Mouse (Mus musculus): ENCODE measurements around the gene Shc3.

Gene Shc3

DNA sequence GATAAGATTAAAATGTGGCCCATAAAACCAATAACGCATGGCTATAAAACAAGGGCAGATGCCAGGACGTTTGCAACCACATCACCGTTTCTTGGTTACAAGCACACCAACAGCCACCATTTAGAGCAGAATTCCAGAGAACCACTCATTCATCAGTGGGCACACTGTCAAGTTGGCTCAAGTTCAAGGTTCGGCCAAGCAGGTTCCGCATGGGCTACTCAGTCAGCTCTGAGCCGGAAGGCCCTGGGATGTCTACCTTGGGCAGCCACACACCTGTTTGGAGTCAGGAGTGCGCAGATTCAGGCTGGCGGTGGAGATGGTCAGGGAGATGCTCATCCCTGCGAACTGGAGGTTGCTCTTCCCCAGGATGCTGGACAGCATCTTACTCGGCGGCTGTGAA, 89.4 kb downstream of the Shc3 start:
- no peak for DNase-seq

DNA sequence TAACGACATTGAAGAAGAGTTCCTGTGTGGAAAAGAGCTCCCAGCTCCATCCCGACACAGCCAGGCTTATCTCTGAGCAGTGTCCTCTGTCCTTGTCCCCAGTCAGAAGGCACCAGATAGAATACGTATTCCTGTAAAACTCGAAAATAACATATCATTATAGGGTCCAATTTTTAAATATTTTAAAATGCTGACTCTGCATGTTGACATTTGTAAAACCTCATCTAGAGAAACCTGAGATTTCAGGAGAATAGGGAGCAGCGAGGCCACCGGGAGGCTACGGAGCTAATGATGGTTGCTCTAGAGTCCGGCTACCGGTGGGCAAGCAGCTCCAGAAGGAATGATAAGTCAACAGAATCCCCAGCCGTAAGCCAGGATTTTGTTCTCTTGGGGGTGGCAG, 92.2 kb downstream of the Shc3 start:
- no peak for DNase-seq

DNA sequence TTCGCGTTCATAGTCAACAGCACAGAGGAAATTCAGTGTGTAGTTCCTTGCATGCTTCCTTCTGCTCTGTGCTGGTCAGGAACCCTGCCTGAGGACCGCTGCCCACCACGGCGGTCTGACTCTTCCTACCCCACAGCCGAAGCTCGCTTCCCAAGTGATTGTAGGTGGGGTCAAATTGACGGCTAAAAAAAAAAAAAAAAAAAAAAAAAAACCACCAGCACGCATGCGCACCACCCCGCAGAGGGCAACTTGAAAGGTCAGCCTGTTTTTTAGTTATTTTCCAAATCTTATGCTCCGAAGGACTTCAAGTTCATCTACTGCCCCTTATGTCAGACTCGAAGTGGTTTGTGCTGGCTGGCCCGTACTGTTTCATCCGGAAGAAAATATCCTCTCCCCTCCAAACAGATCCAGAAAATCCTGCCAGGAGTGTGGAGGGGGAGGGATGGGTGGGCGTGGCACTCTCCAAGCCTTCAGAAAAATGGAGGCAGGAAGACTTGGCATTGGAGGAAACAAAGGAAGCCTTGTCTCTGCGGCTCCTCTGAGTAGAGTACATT, 100.4 kb downstream of the Shc3 start:
- no peak for DNase-seq

DNA sequence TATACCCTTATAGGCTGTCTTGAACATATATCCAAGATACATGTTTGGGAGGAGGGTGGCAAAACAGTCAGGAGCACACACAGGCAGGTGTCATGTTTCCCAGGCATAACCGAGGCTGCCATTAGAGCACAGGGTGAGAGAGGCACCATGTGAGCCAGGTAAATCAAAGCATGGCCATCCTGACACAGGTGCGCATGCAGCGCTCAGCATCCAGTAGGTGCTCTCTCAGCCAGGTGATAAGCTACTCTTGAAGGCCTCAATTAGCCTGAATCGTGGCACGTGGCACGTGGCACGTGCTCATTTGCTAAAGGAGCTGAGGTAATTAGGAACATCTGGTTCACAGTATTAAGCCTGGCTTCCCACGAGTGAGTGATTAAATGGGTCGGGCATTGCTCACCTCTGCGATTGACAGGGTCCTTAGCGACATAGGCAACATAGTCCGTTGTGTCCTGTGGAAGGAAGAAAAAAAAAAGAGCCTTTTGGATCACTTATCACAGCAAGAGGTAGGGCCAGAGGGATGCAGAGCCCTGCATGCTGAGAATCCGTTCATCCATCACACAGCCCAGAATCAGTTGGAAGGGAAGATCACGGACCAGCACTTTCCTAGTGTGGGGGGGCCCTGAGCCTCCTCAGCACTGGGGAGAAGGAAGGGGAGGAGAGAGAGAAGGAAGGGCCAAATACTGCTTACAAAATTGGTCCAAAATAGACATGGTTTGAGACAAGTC, 102.9 kb downstream of the Shc3 start:
- DNase-seq = no peak

DNA sequence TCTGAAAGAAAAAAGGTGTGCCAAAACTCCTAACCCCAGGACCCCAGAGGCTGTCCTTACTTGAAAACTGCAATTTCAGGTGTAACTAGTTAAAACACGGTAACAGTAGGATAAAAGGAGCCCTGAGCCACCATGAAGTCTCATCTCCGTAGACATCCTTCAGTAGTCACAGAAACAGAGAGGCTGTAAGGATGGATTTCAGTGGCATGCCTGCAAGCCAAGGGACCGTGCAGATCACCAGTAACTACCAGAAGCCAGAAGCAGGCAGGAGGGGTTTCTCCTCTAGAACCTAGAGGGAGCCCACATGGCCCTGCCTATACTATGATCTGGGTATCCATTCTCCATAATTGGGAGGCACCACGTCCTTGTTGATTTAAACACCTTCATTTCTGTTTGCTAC, 104.9 kb downstream of the Shc3 start:
- no peak for DNase-seq

DNA sequence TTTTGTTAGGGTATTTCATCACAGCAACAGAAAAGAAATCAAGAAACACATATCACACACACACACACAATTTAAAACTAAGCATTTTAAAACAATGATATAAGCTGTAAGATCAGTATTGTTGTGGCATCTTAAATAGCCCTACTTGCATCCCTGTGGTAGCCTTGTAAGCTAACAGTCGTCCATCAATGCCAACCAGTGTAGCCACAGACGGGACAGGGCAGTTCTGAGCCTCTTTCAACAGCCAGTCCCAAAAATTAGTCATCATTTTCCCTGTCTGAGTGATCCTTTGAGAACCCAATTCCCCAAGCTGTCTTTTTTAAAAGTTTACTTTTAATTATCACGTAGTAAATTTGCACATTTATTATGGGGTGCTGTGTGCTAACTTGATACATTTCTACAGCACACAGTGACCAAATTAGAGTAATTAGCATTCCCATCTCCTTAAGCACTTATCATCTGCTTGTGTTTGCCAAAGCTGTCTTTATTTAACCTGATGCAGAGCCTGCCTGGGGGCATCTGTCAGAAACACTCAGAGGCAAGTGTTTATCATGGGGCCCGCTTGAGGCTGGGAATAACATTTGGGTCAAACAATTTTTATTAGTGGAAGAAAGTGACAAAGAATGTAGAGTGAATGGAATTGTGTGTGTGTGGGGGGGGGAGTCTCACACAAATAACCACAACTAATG, 112.9 kb downstream of the Shc3 start:
- DNase-seq = no peak

DNA sequence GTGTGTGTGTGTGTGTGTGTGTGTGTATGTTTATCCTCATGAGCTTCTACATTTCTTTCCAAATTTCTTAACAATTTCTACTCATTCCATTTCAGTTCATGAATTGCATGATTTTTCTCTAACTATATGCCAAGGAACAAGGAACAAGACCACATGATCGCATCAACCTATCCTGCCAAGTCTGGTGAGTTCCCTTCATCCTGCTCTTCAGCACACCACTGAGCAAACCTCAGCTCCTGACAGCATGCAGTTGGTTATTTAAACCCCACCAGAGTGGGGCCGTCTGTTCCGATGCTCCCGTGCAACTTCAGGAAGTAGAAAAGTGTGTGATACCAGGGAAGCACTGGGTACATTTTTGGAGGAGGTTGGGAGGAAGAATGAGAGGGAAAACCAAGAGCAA, 122.7 kb downstream of the Shc3 start:
- no peak for DNase-seq

DNA sequence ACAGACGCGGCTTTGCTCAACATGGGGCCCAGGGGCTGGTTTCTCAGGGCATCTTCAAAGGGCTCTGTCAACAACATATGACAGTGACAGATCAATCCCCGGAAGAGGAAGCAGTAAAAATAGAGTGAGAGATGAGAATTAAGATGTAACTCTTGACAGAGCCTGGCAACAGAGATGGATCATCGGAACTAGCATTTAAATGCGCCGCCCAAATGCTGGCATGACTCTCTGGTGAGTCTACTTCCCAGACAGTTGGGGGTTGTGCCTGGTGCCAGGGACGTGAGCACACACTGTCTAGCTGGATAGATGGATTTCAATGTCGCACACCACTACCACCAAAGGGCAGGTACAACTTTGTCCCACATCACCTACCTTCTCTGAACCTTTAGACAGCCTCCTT, 126.3 kb downstream of the Shc3 start:
- DNase-seq = no peak

DNA sequence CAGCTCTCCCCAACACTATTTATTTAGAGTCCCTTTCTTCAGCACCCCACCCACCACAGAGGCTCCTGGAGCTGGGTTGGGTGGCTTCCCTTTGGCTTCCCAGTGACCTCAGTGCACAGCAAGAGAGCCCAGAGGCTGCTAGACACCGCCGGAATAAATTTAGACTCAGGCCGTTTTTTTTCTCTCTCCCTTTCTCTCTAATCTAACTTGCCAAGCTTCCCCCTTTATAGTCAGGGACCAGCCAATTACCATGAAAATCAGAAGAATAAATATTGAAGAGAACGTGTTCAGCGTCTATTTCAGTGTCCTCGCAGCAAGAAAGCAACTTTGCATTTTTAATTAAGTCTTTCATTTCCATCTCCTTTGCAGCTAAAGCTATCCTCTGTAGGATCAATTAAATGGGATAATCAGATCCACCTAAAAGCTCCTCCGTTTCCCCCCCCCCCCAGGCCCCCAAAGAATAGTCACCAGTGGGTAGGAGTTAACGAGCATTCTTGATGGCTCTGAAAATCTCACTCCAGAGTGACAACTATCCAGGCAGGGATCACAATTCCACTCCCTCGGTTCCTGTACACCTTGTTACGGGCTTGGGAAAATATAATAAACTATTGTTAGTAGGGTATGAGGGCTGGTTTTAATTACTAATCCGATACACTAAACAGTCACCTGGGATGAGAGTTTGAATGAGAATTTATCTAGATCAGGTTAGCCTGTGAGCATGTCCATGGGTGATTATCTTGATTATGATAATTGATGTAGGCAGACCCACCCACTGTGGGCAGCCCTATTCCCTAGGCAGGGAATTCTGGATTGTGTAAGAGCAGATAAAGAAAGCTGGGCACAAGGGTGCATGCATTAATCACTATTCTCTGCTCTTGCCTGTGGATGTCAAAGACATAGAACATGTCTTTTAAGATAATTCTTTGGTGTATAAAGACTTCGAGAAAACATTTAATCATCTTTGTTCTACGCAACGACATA, 131.8 kb downstream of the Shc3 start:
- DNase-seq = no peak

DNA sequence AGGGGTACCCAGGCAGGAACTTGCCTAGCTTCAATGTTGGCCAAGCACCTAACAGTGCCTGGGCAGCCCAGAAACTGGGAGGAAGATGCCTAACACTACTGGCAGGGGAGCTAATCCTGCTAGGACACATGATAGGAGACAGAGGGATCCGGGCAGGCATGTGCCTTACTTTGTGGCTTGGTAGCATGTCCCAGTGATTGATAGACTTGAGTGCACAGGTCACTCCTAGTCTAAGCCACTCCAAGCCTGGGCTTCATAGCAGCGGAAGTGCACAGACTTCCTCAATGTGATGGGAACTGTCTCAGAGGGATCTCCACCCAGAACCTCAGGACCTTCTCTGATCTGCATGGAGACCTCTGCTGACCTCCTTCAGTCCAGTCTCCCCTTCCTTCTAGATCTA, 134.1 kb downstream of the Shc3 start:
- DNase-seq = no peak

DNA sequence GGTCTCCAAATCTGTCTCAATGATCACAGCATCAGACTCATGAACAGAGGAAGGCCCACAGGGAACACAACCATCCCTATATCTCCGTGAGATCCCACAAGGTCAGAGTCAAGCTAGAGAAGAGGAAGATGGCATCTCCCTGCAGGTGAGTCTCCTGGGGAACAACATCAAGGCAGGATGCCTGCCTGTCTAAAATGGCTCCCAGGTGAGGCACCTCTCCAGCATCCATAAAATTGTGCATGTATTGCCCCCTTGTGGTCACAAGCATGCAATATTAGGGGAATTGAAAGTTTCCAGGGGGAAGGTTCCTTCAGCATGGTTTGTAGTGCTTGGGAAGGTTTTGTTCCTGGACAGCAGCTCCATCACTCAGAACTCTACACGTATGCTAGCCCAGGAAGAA, 134.8 kb downstream of the Shc3 start:
- DNase-seq = no peak

DNA sequence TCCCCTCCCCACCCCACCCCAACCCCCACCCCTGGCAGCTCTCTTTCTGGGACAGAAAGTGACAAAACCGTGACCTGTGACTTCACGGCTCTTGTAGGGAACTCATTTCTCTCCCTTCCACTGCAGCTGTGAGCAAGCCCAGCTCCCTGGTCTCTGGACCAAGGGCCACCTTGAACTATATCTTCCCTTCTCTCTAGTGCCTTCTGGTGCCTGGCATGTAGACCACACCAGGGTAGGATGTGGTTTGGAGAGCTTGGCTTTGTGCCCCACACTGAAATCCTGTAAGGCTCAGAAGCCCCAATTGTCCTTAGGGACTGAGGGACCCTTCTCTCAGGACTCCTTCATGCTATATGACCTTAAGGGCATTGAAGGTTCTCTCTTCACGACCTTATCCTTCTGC, 135.8 kb downstream of the Shc3 start:
- DNase-seq = no peak

DNA sequence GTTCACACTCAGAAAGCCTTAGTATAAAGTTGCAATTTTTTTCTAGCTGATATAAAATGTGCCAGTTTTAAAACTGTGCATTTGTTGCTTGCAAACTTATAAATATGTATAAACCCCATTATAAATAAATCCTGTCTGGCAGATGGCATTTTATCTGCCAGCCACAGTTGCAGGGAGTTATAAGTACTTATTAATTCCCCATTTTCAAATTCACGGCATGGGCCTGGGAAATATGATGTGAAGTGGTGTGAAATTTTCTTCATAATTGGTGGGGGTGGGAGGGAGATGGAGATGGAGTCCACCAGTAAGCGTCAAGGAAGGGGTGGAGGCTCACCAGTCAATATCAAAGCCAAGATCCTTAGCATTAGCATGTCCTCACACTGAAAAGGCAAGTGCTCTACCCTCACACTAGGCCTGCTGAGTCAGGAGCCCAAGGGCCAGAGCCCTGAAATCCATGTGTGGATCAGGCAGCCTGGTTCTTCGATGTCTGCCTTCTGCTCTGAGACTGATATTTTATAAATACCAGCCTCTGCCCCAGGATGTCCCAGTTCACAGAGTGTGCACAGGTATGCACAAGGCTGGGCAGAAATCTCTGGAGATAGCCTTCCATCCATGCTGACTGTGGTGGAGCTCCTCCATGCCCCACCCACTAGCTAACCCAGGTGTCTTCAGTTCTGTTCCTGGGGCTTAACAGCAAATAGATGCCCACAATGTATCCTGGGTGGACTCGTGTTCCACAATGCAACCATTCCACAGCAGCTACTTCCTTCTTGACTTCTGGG, 143.4 kb downstream of the Shc3 start:
- DNase-seq = no peak

DNA sequence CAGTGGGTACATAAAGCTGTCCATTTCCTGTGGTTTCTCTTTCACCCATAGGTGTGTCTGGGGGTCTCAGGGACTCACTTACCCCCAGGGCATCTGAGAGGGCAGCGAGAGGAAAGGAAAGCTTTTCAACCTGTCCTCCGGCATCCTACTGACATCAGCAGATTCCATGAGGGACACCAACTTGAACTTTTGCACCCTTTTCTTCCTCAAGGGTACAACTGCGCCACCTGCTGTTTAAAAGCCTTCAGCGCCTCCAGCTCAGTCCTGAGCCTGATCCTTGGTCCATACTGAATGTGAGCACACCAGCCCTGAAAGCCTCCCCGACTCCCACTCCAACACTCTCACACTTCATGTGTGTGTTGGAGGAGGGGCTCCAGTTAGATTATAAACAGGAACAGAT, 144.6 kb downstream of the Shc3 start:
- DNase-seq = no peak

DNA sequence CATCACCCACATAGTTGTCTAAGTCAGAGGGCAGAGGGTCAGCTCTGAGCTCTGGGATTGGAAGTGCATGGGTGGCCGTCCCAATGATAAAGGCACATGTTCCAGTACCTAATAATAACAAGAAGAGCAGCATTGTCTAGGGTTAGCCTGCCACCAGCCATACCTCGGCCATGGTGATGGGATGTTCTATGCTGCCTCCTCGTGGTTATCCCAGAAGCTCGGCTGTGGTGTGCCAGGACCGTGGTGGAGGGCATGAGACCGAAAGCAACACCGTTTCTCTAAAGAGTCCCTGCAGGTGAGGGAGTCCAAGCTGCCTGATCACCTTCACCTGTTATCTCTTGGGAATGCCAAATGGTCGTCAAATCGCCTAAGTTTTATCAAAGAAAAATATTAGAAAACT, 145.6 kb downstream of the Shc3 start:
- no peak for DNase-seq

DNA sequence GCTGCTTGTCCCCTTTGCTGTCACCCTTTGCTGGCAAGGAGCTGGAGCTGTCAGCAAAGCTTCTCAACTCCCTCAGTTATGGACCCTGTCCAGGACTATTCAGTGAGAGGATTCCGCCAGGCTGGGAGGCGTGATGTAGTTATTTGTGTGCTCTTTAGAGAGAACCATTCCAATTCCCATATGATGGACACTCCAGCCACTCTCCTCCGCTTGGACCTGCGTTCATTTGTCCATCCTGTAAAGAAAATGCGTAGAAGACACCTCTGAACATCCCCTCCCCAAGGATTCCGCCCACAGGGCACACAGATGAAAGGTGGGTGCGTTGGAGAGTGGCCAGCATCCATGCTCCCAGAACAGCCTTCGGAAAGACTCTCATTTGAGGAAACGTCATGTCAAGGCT, 148.4 kb downstream of the Shc3 start:
- DNase-seq = peak; percentile 39

DNA sequence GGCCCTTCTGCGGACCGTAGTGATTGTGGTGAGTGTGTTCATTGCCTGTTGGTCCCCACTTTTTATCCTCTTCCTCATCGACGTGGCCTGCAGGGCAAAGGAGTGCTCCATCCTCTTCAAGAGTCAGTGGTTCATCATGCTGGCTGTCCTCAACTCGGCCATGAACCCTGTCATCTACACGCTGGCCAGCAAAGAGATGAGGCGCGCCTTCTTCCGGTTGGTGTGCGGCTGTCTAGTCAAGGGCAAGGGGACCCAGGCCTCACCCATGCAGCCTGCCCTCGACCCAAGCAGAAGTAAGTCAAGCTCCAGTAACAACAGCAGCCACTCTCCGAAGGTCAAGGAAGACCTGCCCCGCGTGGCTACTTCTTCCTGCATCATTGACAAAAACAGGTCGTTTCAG, 149.7 kb downstream of the Shc3 start:
- no peak for DNase-seq

DNA sequence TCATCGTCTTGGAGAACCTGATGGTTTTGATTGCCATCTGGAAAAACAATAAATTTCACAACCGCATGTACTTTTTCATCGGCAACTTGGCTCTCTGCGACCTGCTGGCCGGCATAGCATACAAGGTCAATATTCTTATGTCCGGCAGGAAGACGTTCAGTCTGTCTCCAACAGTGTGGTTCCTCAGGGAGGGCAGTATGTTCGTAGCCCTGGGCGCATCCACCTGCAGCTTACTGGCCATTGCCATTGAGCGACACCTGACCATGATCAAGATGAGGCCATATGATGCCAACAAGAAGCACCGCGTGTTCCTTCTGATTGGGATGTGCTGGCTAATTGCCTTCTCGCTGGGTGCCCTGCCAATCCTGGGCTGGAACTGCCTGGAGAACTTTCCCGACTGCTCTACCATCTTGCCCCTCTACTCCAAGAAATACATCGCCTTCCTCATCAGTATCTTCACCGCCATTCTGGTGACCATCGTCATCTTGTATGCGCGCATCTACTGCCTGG, 150.2 kb downstream of the Shc3 start:
- DNase-seq = no peak

DNA sequence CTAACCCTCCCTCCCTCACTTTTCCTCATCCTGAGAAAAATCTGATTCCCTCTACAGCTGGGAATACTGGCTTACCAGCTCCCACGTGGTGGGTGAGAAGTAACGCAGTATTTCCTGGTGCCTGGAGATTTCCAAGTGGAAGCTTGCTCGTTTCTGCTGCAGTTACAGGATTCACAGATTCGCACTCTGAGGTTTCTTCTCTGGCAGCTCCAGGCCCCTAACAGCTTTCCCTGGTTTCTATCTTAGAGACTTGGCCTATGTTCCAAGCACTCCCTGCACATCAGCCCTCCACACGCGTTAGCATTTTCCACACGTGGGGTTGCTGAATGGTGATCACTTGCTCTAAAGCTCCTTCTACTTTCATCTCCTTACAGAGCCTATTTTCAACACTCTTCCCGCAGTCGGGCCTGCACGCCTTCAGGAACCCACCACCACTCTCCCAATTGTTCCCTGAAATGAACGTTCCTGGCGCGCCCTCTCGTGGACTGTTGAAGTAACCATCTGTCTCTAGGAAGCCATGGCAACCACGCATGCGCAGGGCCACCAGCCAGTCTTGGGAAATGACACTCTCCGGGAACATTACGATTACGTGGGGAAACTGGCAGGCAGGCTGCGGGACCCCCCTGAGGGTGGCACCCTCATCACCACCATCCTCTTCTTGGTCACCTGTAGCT, 150.8 kb downstream of the Shc3 start:
- peak; percentile 94 for DNase-seq

DNA sequence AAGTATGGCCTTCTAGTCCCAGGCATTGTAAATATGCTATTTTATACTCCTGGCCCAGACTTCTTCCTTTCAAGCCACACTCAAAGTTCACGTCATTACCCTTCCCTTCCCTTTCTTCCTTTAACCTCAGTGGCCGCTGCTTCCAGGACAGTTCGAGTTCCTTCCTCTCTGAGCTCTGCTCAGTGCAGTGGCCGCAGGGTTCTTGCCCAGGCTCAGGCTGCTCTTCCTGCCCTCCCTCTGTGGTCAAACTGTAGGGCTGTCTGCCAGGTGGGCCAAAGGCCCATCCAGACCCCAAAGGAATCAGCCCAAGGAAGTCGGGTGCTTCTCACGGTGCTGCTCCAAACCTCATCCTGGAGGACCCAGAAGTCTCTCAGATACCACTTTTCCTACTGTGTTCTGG, 151.4 kb downstream of the Shc3 start:
- DNase-seq = no peak

DNA sequence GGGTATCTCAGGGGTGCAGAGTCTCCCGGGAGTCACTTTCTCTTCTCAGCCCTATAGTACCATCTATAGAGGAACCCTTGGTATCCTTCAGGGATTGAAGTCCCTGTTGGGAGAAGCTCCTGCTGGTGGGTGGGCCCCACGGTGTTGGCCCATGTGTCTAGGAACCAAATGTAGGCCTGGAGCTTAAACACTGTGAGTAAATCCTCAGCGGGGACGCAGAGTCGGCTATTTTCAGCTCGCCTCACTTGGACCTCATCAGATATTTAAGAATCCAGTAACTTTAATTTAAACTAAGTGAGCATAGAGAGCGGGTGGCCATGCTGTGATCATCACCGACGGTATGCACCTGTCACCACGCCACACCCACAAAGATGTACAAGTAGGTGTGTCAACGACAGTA, 152.5 kb downstream of the Shc3 start:
- DNase-seq = peak; percentile 37

DNA sequence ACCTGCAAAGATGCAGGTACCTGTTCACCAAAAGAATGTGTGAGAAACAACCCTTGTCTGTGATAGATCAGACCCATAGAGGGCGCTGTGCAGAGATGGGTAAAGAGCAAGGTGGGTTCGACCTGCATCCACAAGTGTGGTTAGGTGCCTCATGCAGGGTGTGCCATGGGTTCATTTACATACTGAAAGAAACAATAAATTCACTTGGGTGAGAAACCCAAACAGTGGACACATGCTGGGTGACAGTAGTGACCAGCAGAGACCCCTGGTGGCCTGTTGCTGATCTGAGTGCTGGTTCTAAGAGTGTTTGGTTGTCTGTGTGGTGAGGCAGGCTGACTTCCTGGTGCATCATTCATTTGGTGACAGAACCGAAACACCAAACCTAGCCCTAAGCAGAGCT, 155.8 kb downstream of the Shc3 start:
- no peak for DNase-seq
